Mouse (Mus musculus): ENCODE measurements around the gene Parp2.
A peak's percentile ranks its signal among the peaks of the same experiment; 100 is the strongest.
"Not testable (repeated sequence)": the region's sequence is repeated elsewhere in the genome, so short reads cannot be mapped to it uniquely, and the experiment has no call there.

Parp2 gene

GRCm38 (mm10) chr14:50807487-50808072, at the start of gene Parp2, which contains the start of gene Ccnb1ip1:
Parp2 (plus strand) TSS chr14:50807841.
Ccnb1ip1 (minus strand) TSS chr14:50807732.
- peak; percentile 80 for DNase-seq (ENCODE audit: low spot score)

GRCm38 (mm10) chr14:50758416-50759085, 49.1 kb upstream of the Parp2 start:
- DNase-seq (ENCODE audit: low spot score): no peak

- DNase-seq (ENCODE audit: low spot score): no peak
These were observed 41.9 kb upstream of the Parp2 start for GRCm38 (mm10) chr14:50765736-50766135.

GRCm38 (mm10) chr14:50771342-50771741, 36.3 kb upstream of the Parp2 start:
- no peak for DNase-seq (ENCODE audit: low spot score)

GRCm38 (mm10) chr14:50782166-50782565, 25.5 kb upstream of the Parp2 start:
- DNase-seq (ENCODE audit: low spot score): no peak

- no peak for DNase-seq (ENCODE audit: low spot score)
These were observed 23.0 kb upstream of the Parp2 start for GRCm38 (mm10) chr14:50784391-50785250.

GRCm38 (mm10) chr14:50785251-50785637, 22.4 kb upstream of the Parp2 start, which contains the start of gene Ttc5:
Ttc5 (minus strand) TSS chr14:50785519.
- peak; percentile 45 for DNase-seq (ENCODE audit: low spot score)

- DNase-seq (ENCODE audit: low spot score): no peak
These were observed 19.5 kb upstream of the Parp2 start for GRCm38 (mm10) chr14:50788157-50788556.

- DNase-seq (ENCODE audit: low spot score): no peak
These were observed 12.2 kb upstream of the Parp2 start for GRCm38 (mm10) chr14:50795261-50795935.

- DNase-seq (ENCODE audit: low spot score): no peak
These were observed 11.7 kb upstream of the Parp2 start for GRCm38 (mm10) chr14:50795965-50796364.

GRCm38 (mm10) chr14:50796464-50796863, 11.2 kb upstream of the Parp2 start:
- no peak for DNase-seq (ENCODE audit: low spot score)

- no peak for DNase-seq (ENCODE audit: low spot score)
These were observed 9.1 kb upstream of the Parp2 start for GRCm38 (mm10) chr14:50798512-50798911.

GRCm38 (mm10) chr14:50799502-50800259, 8.0 kb upstream of the Parp2 start:
- no peak for DNase-seq (ENCODE audit: low spot score)

GRCm38 (mm10) chr14:50802441-50802840, 5.2 kb upstream of the Parp2 start:
- no peak for DNase-seq (ENCODE audit: low spot score)

- DNase-seq (ENCODE audit: low spot score): no peak
These were observed 4.6 kb upstream of the Parp2 start for GRCm38 (mm10) chr14:50802843-50803562.

- DNase-seq (ENCODE audit: low spot score): no peak
These were observed 3.0 kb upstream of the Parp2 start for GRCm38 (mm10) chr14:50804683-50805082.

GRCm38 (mm10) chr14:50806469-50806868, 1.2 kb upstream of the Parp2 start:
- not testable (repeated sequence) for DNase-seq (ENCODE audit: low spot score)

- no peak for DNase-seq (ENCODE audit: low spot score)
These were observed 5.4 kb downstream of the Parp2 start for GRCm38 (mm10) chr14:50813060-50813459.

GRCm38 (mm10) chr14:50823240-50823639, 15.6 kb downstream of the Parp2 start:
- DNase-seq (ENCODE audit: low spot score): no peak

- no peak for DNase-seq (ENCODE audit: low spot score)
These were observed 16.6 kb downstream of the Parp2 start for GRCm38 (mm10) chr14:50824219-50824618.

- no peak for DNase-seq (ENCODE audit: low spot score)
These were observed 18.9 kb downstream of the Parp2 start for GRCm38 (mm10) chr14:50826579-50826978.
